ENCODE assay signal across 11 mouse cellular contexts in genomic region chr4:42946733-42947290, GRCm38 (mm10). TPM values are rescaled to one million over a fixed set of nuclear protein-coding genes. Genes with fewer than 3 reads are reported as not detected.
A peak's percentile ranks its signal among the peaks of the same experiment; 100 is the strongest.
DNase-seq lines count a peak whose midpoint lies in the region; ATAC-seq and TF ChIP-seq lines count a peak whose summit lies in the region.
"Had no signal": no experiment of that assay in that cellular context is flagged by ENCODE, and none has a peak within 500 bp of the region (broad histone marks: within the 10 kb centered on the region; RNA-seq: fewer than 3 reads in every experiment).

No protein-coding gene starts in this region.

- no peak overlapping the region for H3K4me3 ChIP-seq in cortical plate, adult 2 months (ENCODE audit: insufficient read depth, low read length)
- H3K4me3 ChIP-seq in forebrain, postnatal 0 days (ENCODE audit: low read depth, low read length): no peak overlapping the region
- H3K4me3 ChIP-seq in neural tube, embryonic 15.5 days (replicated peaks): no peak overlapping the region

- intact Hi-C loops in heart, postnatal 14 days (cut with DNase I): loop anchor here (2.0 kb wide), 1 partner anchor 30 kb away; the partner anchor contains the start of gene Phf24

- peak overlapping the region; percentile 39 for H3K9ac ChIP-seq in forebrain, postnatal 0 days
- peak overlapping the region; percentile 26; the same call in 1 of the 2 replicates for H3K9ac ChIP-seq in neural tube, embryonic 15.5 days (replicated peaks)
- H3K9ac ChIP-seq: lung, embryonic 14.5 days had no signal

- H3K9me3 ChIP-seq in forebrain, postnatal 0 days (ENCODE audit: low read length): no peaks in the 10 kb centered on the region
- H3K9me3 ChIP-seq in neural tube, embryonic 15.5 days (replicated peaks): no peaks in the 10 kb centered on the region

- H3K4me1 ChIP-seq in cortical plate, adult 2 months (ENCODE audit: control insufficient read depth, insufficient read depth, low read length): peaks cover 21% of the 10 kb centered on the region
- H3K4me1 ChIP-seq in forebrain, postnatal 0 days (ENCODE audit: insufficient read depth): peaks cover 18% of the 10 kb centered on the region
- H3K4me1 ChIP-seq in neural tube, embryonic 15.5 days: peaks cover 64% of the 10 kb centered on the region

- peak; percentile 97 for DNase-seq in forebrain, postnatal 0 days
- peak; percentile 69 to 72 for DNase-seq in layer of hippocampus, postnatal 25 days (ENCODE audit: extremely low spot score in 1 of 2, low spot score in 1 of 2)
- no peak for DNase-seq in kidney, adult 8-10 months
- DNase-seq in heart, postnatal 14 days: no peak
- no peak for DNase-seq in thymus, postnatal 0 days (ENCODE audit: low spot score)
- DNase-seq: gastrocnemius, postnatal 14 days; lung, embryonic 14.5 days had no signal

- 14% methylated on average over 10 of the region's 10 CpGs for WGBS in forebrain, postnatal 0 days
- WGBS in neural tube, embryonic 15.5 days: 24% methylated on average over 10 of the region's 10 CpGs

- peak; percentile 60; the same call in 1 of the 2 replicates for TF ChIP-seq POLR2A in cortical plate, adult 2 months (IDR thresholded peaks at IDR 0.05; ENCODE audit: extremely low read depth, insufficient read depth, low read length)

- H3K27me3 ChIP-seq in forebrain, postnatal 0 days (ENCODE audit: insufficient read depth, low read length): no peaks in the 10 kb centered on the region
- H3K27me3 ChIP-seq in neural tube, embryonic 15.5 days (replicated peaks): no peaks in the 10 kb centered on the region

- peak overlapping the region; percentile 97 for H3K27ac ChIP-seq in cortical plate, adult 2 months (ENCODE audit: insufficient read depth, low read length)
- peak overlapping the region; percentile 90 for H3K27ac ChIP-seq in forebrain, postnatal 0 days (ENCODE audit: low read depth, low read length)
- H3K27ac ChIP-seq in neural tube, embryonic 15.5 days (replicated peaks): peak overlapping the region; percentile 84

- no peak for TF ChIP-seq CTCF in cortical plate, adult 2 months (IDR thresholded peaks at IDR 0.05; ENCODE audit: extremely low read depth, insufficient read depth, low read length)
- no peak for TF ChIP-seq CTCF in forebrain, postnatal 0 days (IDR thresholded peaks at IDR 0.05; ENCODE audit: low read depth)

- H3K4me2 ChIP-seq in forebrain, postnatal 0 days (ENCODE audit: low read depth): peak overlapping the region; percentile 41
- H3K4me2 ChIP-seq in neural tube, embryonic 15.5 days: peak overlapping the region; percentile 37
- H3K4me2 ChIP-seq: lung, embryonic 14.5 days had no signal

- H3K36me3 ChIP-seq in forebrain, postnatal 0 days (ENCODE audit: insufficient read depth): 0 out of 2 replicates have a peak, but pooled peaks cover 1% of the 10 kb centered on the region
- no peaks in the 10 kb centered on the region for H3K36me3 ChIP-seq in neural tube, embryonic 15.5 days

- ATAC-seq in forebrain, postnatal 0 days: peak; percentile 63
- ATAC-seq in neural tube, embryonic 15.5 days (ENCODE audit: low FRiP score): peak; percentile 42
- ATAC-seq in megakaryocyte, adult 5-6 weeks (ENCODE audit: poor library complexity, severe bottlenecking): no peak
- ATAC-seq: Patski had no signal

RNA-seq across cellular contexts. Expression of gene Dnajb5, which starts 2.8 kb away (rescaled TPM):
- polyA plus RNA-seq in cortical plate, adult 2 months (2012; rRNA removed): 96.0 and 107 TPM in 2 replicates
- 81.0 and 106 TPM in 2 replicates for total RNA-seq in forebrain, postnatal 0 days (2014; rRNA removed)
- 46.8 and 50.7 TPM in 2 replicates for polyA plus RNA-seq in forebrain, postnatal 0 days (2015; fragmentation: Nextera tagmentation; extraction: Ambion mirVana)
- total RNA-seq in layer of hippocampus, postnatal 25 days (2021): 100 to 1,000 TPM; 208 to 224 TPM
- polyA plus RNA-seq in neural tube, embryonic 15.5 days (2015; fragmentation: Nextera tagmentation; extraction: Ambion mirVana): 44.3 and 48.7 TPM in 2 replicates
- 5.4 and 6.0 TPM in 2 replicates for total RNA-seq in megakaryocyte, adult 5-6 weeks (2015)
- 2.6 and 6.3 TPM in 2 replicates for total RNA-seq in megakaryocyte, adult 5-6 weeks (2017)
- 10 to 100 TPM; 68.7 to 78.0 TPM for total RNA-seq in heart, postnatal 14 days (2021)
- polyA plus RNA-seq in thymus, postnatal 0 days (2015; fragmentation: Nextera tagmentation; extraction: Ambion mirVana): 2.8 and 3.3 TPM in 2 replicates

RNA-seq across cellular contexts. Expression of gene 1700022I11Rik, which starts 22.6 kb away (rescaled TPM):
- polyA plus RNA-seq in cortical plate, adult 2 months (2012; rRNA removed): not detected in 2 replicates
- total RNA-seq in forebrain, postnatal 0 days (2014; rRNA removed): not detected in 2 replicates
- 0.23 and 0.63 TPM in 2 replicates for polyA plus RNA-seq in forebrain, postnatal 0 days (2015; fragmentation: Nextera tagmentation; extraction: Ambion mirVana)
- total RNA-seq in layer of hippocampus, postnatal 25 days (2021): not detected
- polyA plus RNA-seq in neural tube, embryonic 15.5 days (2015; fragmentation: Nextera tagmentation; extraction: Ambion mirVana): 0.31 and 0.50 TPM in 2 replicates
- total RNA-seq in megakaryocyte, adult 5-6 weeks (2015): not detected in 2 replicates
- total RNA-seq in megakaryocyte, adult 5-6 weeks (2017): not detected in 2 replicates
- not detected for total RNA-seq in heart, postnatal 14 days (2021)
- 0.38 and 0.40 TPM in 2 replicates for polyA plus RNA-seq in thymus, postnatal 0 days (2015; fragmentation: Nextera tagmentation; extraction: Ambion mirVana)
- total RNA-seq: gastrocnemius, postnatal 14 days had no signal
- polyA plus RNA-seq: Patski had no signal

RNA-seq across cellular contexts. Expression of gene Phf24, which starts 30.4 kb away (rescaled TPM):
- 282 and 292 TPM in 2 replicates for polyA plus RNA-seq in cortical plate, adult 2 months (2012; rRNA removed)
- total RNA-seq in forebrain, postnatal 0 days (2014; rRNA removed): 77.2 and 82.7 TPM in 2 replicates
- polyA plus RNA-seq in forebrain, postnatal 0 days (2015; fragmentation: Nextera tagmentation; extraction: Ambion mirVana): 38.2 and 42.3 TPM in 2 replicates
- 100 to 1,000 TPM; 137 to 149 TPM for total RNA-seq in layer of hippocampus, postnatal 25 days (2021)
- 40.2 and 46.1 TPM in 2 replicates for polyA plus RNA-seq in neural tube, embryonic 15.5 days (2015; fragmentation: Nextera tagmentation; extraction: Ambion mirVana)
- total RNA-seq in megakaryocyte, adult 5-6 weeks (2015): not detected in 2 replicates
- under 0.01 TPM in 1 of 2 replicates, not detected in the other for total RNA-seq in megakaryocyte, adult 5-6 weeks (2017)
- total RNA-seq in heart, postnatal 14 days (2021): 1 to 10 TPM; 6.0 to 8.4 TPM
- 0.12 and 0.39 TPM in 2 replicates for polyA plus RNA-seq in thymus, postnatal 0 days (2015; fragmentation: Nextera tagmentation; extraction: Ambion mirVana)
- polyA plus RNA-seq: Patski had no signal

RNA-seq across cellular contexts. Expression of gene Vcp, which starts 53.5 kb away (rescaled TPM):
- 171 and 176 TPM in 2 replicates for polyA plus RNA-seq in cortical plate, adult 2 months (2012; rRNA removed)
- total RNA-seq in forebrain, postnatal 0 days (2014; rRNA removed): 221 and 255 TPM in 2 replicates
- polyA plus RNA-seq in forebrain, postnatal 0 days (2015; fragmentation: Nextera tagmentation; extraction: Ambion mirVana): 357 and 443 TPM in 2 replicates
- 100 to 1,000 TPM; 191 to 201 TPM for total RNA-seq in layer of hippocampus, postnatal 25 days (2021)
- 477 and 496 TPM in 2 replicates for polyA plus RNA-seq in neural tube, embryonic 15.5 days (2015; fragmentation: Nextera tagmentation; extraction: Ambion mirVana)
- total RNA-seq in megakaryocyte, adult 5-6 weeks (2015): 81.5 and 86.4 TPM in 2 replicates
- total RNA-seq in megakaryocyte, adult 5-6 weeks (2017): 154 and 165 TPM in 2 replicates
- 100 to 1,000 TPM; 285 to 286 TPM for total RNA-seq in heart, postnatal 14 days (2021)
- polyA plus RNA-seq in thymus, postnatal 0 days (2015; fragmentation: Nextera tagmentation; extraction: Ambion mirVana): 371 and 396 TPM in 2 replicates

Comparison
In these comparisons a context has a peak if more than half of its experiments do, and no peak if none do; other contexts are left out.
1. DNase-seq: peak in forebrain, postnatal 0 days (single experiment) and layer of hippocampus, postnatal 25 days (2 of 2); none in kidney, adult 8-10 months (0 of 2), heart, postnatal 14 days (0 of 2) and thymus, postnatal 0 days (single experiment).
2. RNA of gene Dnajb5, which starts 2.8 kb away (total RNA-seq): 208 to 224 TPM in layer of hippocampus, postnatal 25 days, 81.0 to 106 TPM in forebrain, postnatal 0 days and 68.7 to 78.0 TPM in heart, postnatal 14 days; 2.6 to 6.3 TPM in megakaryocyte, adult 5-6 weeks; every median in the first group is over 4 times any median in the second.
3. Peak in every context shown above with its lines, with median percentiles within 50 percentile points of each other: H3K27ac ChIP-seq.